Mouse (Mus musculus) ES-E14 (cell line): Measurements from ENCODE around the gene Pias4. TPM values are rescaled to one million over a fixed set of nuclear protein-coding genes. Genes with fewer than 3 reads are reported as not detected.

Experiments used
- DNase-seq: peaks from one replicate; pipeline ENCODE4 v3.0.0-alpha.2; 2013; ENCODE audit warnings: low read depth, low spot score
- H3K27ac ChIP-seq: 2 replicates; pipeline ENCODE4 v1.5.1; 2012; ENCODE audit warnings: low read depth, mild to moderate bottlenecking, low read length, moderate library complexity, mixed read lengths; ENCODE audit not compliant: poor library complexity, insufficient read depth, severe bottlenecking
- H3K36me3 ChIP-seq: 2 replicates; pipeline ENCODE4 v1.6.1; 2012; ENCODE audit warnings: mild to moderate bottlenecking, low read length, moderate library complexity, mixed read lengths; ENCODE audit not compliant: control insufficient read depth, poor library complexity, insufficient read depth, severe bottlenecking
- H3K4me1 ChIP-seq, 2 experiments: fragments of 150-350 bp in 1 of 2; sonication (generic) in 1 of 2; 2 replicates each; pipeline ENCODE4 v1.6.1; 2012; ENCODE audit warnings: low read length in 2 of 2, mild to moderate bottlenecking in 1 of 2, mixed read lengths in 1 of 2; ENCODE audit not compliant: control insufficient read depth in 2 of 2, insufficient read depth in 2 of 2, poor library complexity in 1 of 2
- H3K4me3 ChIP-seq, 2 experiments: fragments of 150-350 bp in 1 of 2; sonication (generic) in 1 of 2; 2 replicates each; pipeline ENCODE4 v1.5.1; 2012; ENCODE audit warnings: low read length in 2 of 2, low read depth in 1 of 2, mild to moderate bottlenecking in 1 of 2, mixed read lengths in 1 of 2; ENCODE audit not compliant: insufficient read depth in 1 of 2, poor library complexity in 1 of 2, severe bottlenecking in 1 of 2
- H3K9ac ChIP-seq: 2 replicates; pipeline ENCODE4 v1.6.1; 2012; ENCODE audit warnings: low read depth, mild to moderate bottlenecking, low read length, mixed read lengths; ENCODE audit not compliant: poor library complexity, insufficient read depth, severe bottlenecking
- H3K9me3 ChIP-seq: fragments of 150-350 bp; sonication (generic); 2 replicates; pipeline ENCODE4 v1.6.1; 2012; ENCODE audit warnings: low read depth, mild to moderate bottlenecking, low read length; ENCODE audit not compliant: control insufficient read depth, insufficient read depth
- CHD2 ChIP-seq: IDR thresholded peaks from 2 replicates; pipeline ENCODE4 v1.6.1; 2014; ENCODE audit warnings: mild to moderate bottlenecking, low read depth, low read length, inconsistent platforms
- HCFC1 ChIP-seq: IDR thresholded peaks from 2 replicates; pipeline ENCODE4 v1.6.1; 2012; ENCODE audit warnings: low read length, inconsistent platforms, borderline replicate concordance; ENCODE audit not compliant: insufficient read depth
- MAFK ChIP-seq: IDR thresholded peaks from 2 replicates; pipeline ENCODE4 v1.6.1; 2014; ENCODE audit warnings: mild to moderate bottlenecking, low read depth, low read length, inconsistent platforms; ENCODE audit not compliant: insufficient read depth
- ZC3H11A ChIP-seq: IDR thresholded peaks from 2 replicates; pipeline ENCODE4 v1.6.1; 2012; ENCODE audit warnings: low read depth, mild to moderate bottlenecking, inconsistent platforms, low read length, borderline replicate concordance
- ZNF384 ChIP-seq: IDR thresholded peaks from 2 replicates; pipeline ENCODE4 v1.6.1; 2012; ENCODE audit warnings: low read depth, low read length, inconsistent platforms
- in situ Hi-C, 2 experiments: fragments of 600-800 bp; cut with MboI; formaldehyde crosslinking; loops; one replicate each; pipeline ENCODE4 v1.15.1; 2025; ENCODE audit warnings: low sequenced_read_pairs in 2 of 2, inconsistent platforms in 1 of 2; ENCODE audit not compliant: unreplicated experiment in 2 of 2
- total RNA-seq: library from RNA; depleted of rRNA; stranded (reverse); fragments of 300-350 nt; gene quantifications from 2 replicates; pipeline ENCODE4 v1.2.3, GENCODE M21; 2012

Gene Pias4
- total RNA-seq, 1 experiment: 37.8 TPM

DNA sequence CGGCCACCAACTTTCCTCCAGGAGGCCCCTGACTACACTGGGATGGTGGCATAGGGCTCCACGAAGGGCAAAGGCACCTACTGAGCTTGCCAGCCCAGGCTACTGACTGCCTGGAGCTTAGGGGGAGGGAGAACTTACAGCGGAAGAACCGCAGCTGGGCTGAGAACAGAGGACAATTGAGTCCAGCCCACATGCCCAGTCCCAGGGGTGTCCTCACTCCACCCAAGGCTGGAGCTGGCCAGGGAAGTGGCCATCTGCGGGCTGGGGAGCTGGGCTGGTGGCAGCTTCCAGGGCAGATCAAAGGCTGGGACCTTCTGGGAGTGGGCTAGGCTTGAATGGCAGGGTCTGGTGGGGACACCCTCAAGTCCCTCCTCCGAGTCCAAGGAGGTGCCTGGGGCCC, 13.0 kb downstream of the Pias4 start:
- TF ChIP-seq ZNF384 (no peak), MAFK (no peak), HCFC1 (no peak), CHD2 (no peak), ZC3H11A (no peak)

DNA sequence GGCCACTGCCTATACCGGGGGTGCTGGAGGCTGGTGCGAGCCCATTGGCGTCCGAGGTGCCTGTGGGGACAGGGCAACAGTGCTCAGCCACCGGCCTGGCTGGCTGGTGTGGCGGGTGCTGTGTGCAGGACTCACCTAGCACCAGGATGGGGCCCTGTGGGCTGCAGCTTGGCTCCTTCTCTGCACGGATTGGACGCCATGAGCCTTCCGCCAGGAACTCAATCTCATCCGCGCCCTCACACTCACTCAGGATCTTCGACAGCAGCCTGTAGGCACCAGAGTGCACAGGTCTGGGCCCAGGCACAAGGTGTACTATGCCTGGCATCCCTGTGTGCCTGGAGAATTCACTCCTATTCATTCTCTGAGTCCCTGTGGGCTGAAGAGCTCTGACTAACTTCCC, 13.4 kb downstream of the Pias4 start:
- Histone ChIP-seq H3K36me3 (peaks cover 56% of the 10 kb centered on the region), H3K9ac (no peak overlapping the region), H3K4me1 (peaks cover 0 to 16% of the 10 kb centered on the region in 2 experiments; a peak in 1 of 4 replicates), H3K9me3 (no peaks in the 10 kb centered on the region), H3K4me3 (peak overlapping the region in 1 of 2 experiments; percentile 38; a peak in 1 of 4 replicates), H3K27ac (no peak overlapping the region)
- in situ Hi-C loops: no loop called here
- DNase-seq: no peak
- TF ChIP-seq ZC3H11A (no peak), ZNF384 (no peak), CHD2 (no peak), HCFC1 (no peak), MAFK (no peak)

More for the DNA sequence above, 13.0 kb downstream of the Pias4 start:
- Histone ChIP-seq H3K4me1 (peaks cover 0 to 15% of the 10 kb centered on the region in 2 experiments; a peak in 1 of 4 replicates), H3K9me3 (no peaks in the 10 kb centered on the region), H3K36me3 (peaks cover 55% of the 10 kb centered on the region), H3K4me3 (no peak overlapping the region), H3K9ac (no peak overlapping the region), H3K27ac (no peak overlapping the region)
- DNase-seq: no peak
- in situ Hi-C loops: no loop called here

DNA sequence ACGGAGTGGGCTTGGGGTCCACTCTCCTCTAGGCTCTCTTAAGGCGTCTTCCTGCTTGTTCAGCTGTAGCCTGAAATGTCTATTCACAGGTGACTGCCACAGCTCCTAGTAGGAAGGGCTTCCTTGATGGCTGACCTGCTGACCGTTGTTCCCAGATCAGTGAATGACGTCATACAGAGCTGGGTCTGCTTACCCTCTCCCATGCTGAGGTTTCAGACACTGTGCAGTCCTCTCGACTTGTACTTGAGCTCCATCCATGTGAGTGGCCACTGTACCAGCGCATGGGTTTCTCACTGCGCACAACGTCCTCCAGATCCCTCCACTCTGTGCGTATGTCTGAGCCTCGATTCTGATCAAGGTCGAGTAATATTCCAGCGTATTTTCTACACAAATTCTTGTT, 15.1 kb downstream of the Pias4 start:
- no peak for DNase-seq
- no peak overlapping the region for H3K4me3 ChIP-seq
- H3K36me3 ChIP-seq: peaks cover 56% of the 10 kb centered on the region
- in situ Hi-C loops: no loop called here
- H3K9ac ChIP-seq: no peak overlapping the region
- H3K27ac ChIP-seq: no peak overlapping the region
- peaks cover 0 to 25% of the 10 kb centered on the region in 2 experiments; a peak in 2 of 4 replicates for H3K4me1 ChIP-seq
- H3K9me3 ChIP-seq: no peaks in the 10 kb centered on the region
- no peak for TF ChIP-seq ZC3H11A
- no peak for TF ChIP-seq HCFC1
- no peak for TF ChIP-seq MAFK
- TF ChIP-seq CHD2: no peak
- no peak for TF ChIP-seq ZNF384

DNA sequence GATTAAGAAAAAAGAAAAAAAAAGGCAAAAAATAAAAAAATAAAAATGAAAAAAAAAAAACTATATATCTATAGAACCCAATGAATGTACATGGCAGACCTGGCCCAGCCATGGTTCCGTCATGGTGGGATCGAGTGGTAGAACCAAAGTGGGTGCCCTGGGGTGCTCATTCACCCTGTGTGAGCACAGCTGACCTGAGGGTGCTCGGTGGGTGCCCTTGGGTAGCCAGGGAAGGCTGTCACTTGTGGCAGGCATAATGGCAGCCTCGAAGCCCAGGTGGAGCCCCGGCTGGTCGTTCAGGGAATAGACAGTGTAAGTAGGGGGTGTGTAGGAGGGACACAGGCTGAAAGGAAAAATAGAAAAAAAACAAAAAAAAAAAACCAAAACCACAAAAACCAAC, 16.5 kb downstream of the Pias4 start:
- Histone ChIP-seq H3K9me3 (no peaks in the 10 kb centered on the region), H3K4me3 (no peak overlapping the region), H3K27ac (no peak overlapping the region), H3K36me3 (peaks cover 56% of the 10 kb centered on the region), H3K9ac (no peak overlapping the region), H3K4me1 (peaks cover 0 to 35% of the 10 kb centered on the region in 2 experiments; a peak in 3 of 4 replicates)
- in situ Hi-C loops: no loop called here
- TF ChIP-seq HCFC1 (no peak), MAFK (no peak), ZNF384 (no peak), CHD2 (no peak), ZC3H11A (no peak)
- no peak for DNase-seq

DNA sequence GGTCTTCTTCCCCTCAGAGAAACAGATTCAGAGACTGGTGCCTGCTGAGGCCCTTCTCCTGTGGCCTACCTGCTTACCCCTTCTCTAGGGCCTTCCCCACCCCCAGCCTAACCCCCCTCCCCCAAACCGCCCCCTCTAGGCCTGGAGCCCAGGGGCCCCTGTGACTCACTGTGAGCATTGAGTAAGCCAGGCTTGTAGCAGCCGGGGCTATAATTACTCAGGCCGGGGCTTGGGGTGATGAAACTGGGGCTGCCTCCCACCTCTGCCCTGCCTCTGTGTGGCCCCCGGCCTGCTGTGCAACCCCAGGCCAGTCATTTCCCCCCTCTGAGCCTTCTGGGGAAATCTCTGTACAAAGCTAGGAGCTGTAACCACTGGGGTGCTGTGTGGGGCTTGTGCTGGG, 21.4 kb downstream of the Pias4 start:
- H3K27ac ChIP-seq: peak overlapping the region; percentile 63; the same call in 1 of the 2 replicates
- peak overlapping the region in 1 of 2 experiments; percentile 91; a peak in 1 of 4 replicates for H3K4me3 ChIP-seq
- H3K9ac ChIP-seq: peak overlapping the region; percentile 59; the same call in 1 of the 2 replicates
- H3K9me3 ChIP-seq: no peaks in the 10 kb centered on the region
- DNase-seq: no peak
- H3K36me3 ChIP-seq: peaks cover 56% of the 10 kb centered on the region
- peaks cover 3 to 58% of the 10 kb centered on the region in 2 experiments; a peak in 3 of 4 replicates for H3K4me1 ChIP-seq
- in situ Hi-C loops: no loop called here
- no peak for TF ChIP-seq MAFK
- no peak for TF ChIP-seq ZNF384
- TF ChIP-seq HCFC1: no peak
- no peak for TF ChIP-seq CHD2
- no peak for TF ChIP-seq ZC3H11A
